Comparison of ENCODE assay signal across 12 mouse cellular contexts in the genomic region with DNA sequence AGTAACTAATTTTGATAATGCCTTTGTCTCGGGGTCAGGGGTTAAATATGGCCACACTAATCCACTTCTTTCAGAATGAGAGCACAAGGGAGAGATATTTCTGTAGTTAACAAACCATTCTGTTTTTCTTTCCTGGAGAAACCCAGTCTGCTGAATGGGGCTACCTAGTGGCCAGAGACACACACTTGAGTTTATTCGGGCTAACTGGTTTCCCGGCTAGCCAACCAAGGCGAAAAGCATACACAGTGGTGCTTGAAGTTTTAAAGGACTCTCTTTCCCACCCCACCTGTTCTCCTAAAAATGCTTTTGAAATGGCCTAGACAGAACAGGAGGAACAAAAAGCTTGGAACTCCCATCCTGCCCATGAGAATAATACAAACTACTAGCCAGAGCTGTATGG.
DNase-seq lines count a peak whose midpoint lies in the region; ATAC-seq and TF ChIP-seq lines count a peak whose summit lies in the region.
"Had no signal": no experiment of that assay in that cellular context is flagged by ENCODE, and none has a peak within 500 bp of the region (broad histone marks: within the 10 kb centered on the region; RNA-seq: fewer than 3 reads in every experiment).

No protein-coding gene starts in this region.

- H3K9me3 ChIP-seq in liver, embryonic 13.5 days (replicated peaks), result no peaks in the 10 kb centered on the region
- no peaks in the 10 kb centered on the region for H3K9me3 ChIP-seq in liver, embryonic 11.5 days (ENCODE audit: control insufficient read depth, low read length)
- H3K9me3 ChIP-seq in G1E (replicated peaks), result no peaks in the 10 kb centered on the region
- H3K9me3 ChIP-seq: embryonic facial prominence, embryonic 12.5 days; forebrain, embryonic 15.5 days had no signal

- no peak for ATAC-seq in liver, embryonic 13.5 days (ENCODE audit: low read depth)
- no peak for ATAC-seq in liver, embryonic 11.5 days (replicated peaks; ENCODE audit: low FRiP score)
- ATAC-seq in G1E (ENCODE audit: extremely low read depth, insufficient number of reproducible peaks, low FRiP score, poor library complexity, severe bottlenecking), result no peak
- ATAC-seq: forebrain, embryonic 15.5 days had no signal

- H3K4me3 ChIP-seq in liver, embryonic 13.5 days (replicated peaks), result no peak overlapping the region
- H3K4me3 ChIP-seq in liver, embryonic 11.5 days (ENCODE audit: low read depth, low read length), result no peak overlapping the region
- H3K4me3 ChIP-seq in G1E (ENCODE audit: low read depth, low read length), result no peak overlapping the region
- H3K4me3 ChIP-seq: embryonic facial prominence, embryonic 12.5 days; forebrain, embryonic 15.5 days had no signal

- no peaks in the 10 kb centered on the region for H3K4me1 ChIP-seq in liver, embryonic 13.5 days (replicated peaks)
- peaks cover 6% of the 10 kb centered on the region; the same call in 1 of the 2 replicates for H3K4me1 ChIP-seq in liver, embryonic 11.5 days (replicated peaks; ENCODE audit: control insufficient read depth, insufficient read depth, low read length)
- H3K4me1 ChIP-seq in G1E (ENCODE audit: insufficient read depth, low read depth, low read length), result peaks cover 33% of the 10 kb centered on the region

- H3K36me3 ChIP-seq in liver, embryonic 13.5 days, result no peaks in the 10 kb centered on the region
- H3K36me3 ChIP-seq in liver, embryonic 11.5 days (ENCODE audit: control insufficient read depth, insufficient read depth, low read length), result no peaks in the 10 kb centered on the region
- peaks cover 75% of the 10 kb centered on the region for H3K36me3 ChIP-seq in G1E (replicated peaks)
- H3K36me3 ChIP-seq: embryonic facial prominence, embryonic 12.5 days; forebrain, embryonic 15.5 days had no signal

- 74% methylated on average over 4 of the region's 4 CpGs for WGBS in liver, embryonic 13.5 days (ENCODE audit: insufficient replicate concordance)
- WGBS in liver, embryonic 11.5 days, result 63% methylated on average over 4 of the region's 4 CpGs

- no peak overlapping the region for H3K4me2 ChIP-seq in liver, embryonic 13.5 days
- H3K4me2 ChIP-seq in liver, embryonic 11.5 days, result no peak overlapping the region
- H3K4me2 ChIP-seq: embryonic facial prominence, embryonic 12.5 days; forebrain, embryonic 15.5 days had no signal

- H3K27me3 ChIP-seq in liver, embryonic 13.5 days, result peaks cover 5% of the 10 kb centered on the region; the same call in 1 of the 2 replicates
- no peaks in the 10 kb centered on the region; the same call in none of the 2 replicates for H3K27me3 ChIP-seq in liver, embryonic 11.5 days (replicated peaks; ENCODE audit: control insufficient read depth, insufficient read depth, low read length)
- H3K27me3 ChIP-seq in G1E (ENCODE audit: insufficient read depth, low read length), result no peaks in the 10 kb centered on the region; the same call in 1 of the 2 replicates

- no peak; the same call in 1 of the 2 replicates for TF ChIP-seq CTCF in G1E (IDR thresholded peaks at IDR 0.05; ENCODE audit: low read depth, low read length)

- peak; percentile 28 for DNase-seq in liver, embryonic 13.5 days
- DNase-seq in liver, embryonic 11.5 days (ENCODE audit: low spot score), result no peak
- DNase-seq in A20 (ENCODE audit: low read depth, low spot score) (peak; percentile 45), G1E (ENCODE audit: low spot score) (peak; percentile 25)
- peak; percentile 66 for DNase-seq in forelimb bud, embryonic 11.5 days (ENCODE audit: low read depth, low spot score)
- DNase-seq in cerebellum, postnatal 36 days, result no peak
- no peak for DNase-seq in natural killer cell, adult 2 months (ENCODE audit: low spot score in 2 of 2)
- DNase-seq: adrenal gland, postnatal 14 days; cerebellum, adult 11 months; heart, postnatal 36 days had no signal

- no peak overlapping the region for H3K9ac ChIP-seq in liver, embryonic 13.5 days
- H3K9ac ChIP-seq in liver, embryonic 11.5 days (ENCODE audit: low read depth, low read length), result no peak overlapping the region
- H3K9ac ChIP-seq: embryonic facial prominence, embryonic 12.5 days; forebrain, embryonic 15.5 days had no signal

- H3K27ac ChIP-seq in liver, embryonic 13.5 days, result no peak overlapping the region
- no peak overlapping the region for H3K27ac ChIP-seq in liver, embryonic 11.5 days (ENCODE audit: low read depth, low read length)
- H3K27ac ChIP-seq: embryonic facial prominence, embryonic 12.5 days; forebrain, embryonic 15.5 days had no signal

Comparison
In these comparisons a context has a peak if more than half of its experiments do, and no peak if none do; other contexts are left out.
1. DNase-seq: peak in liver, embryonic 13.5 days (single experiment), A20 (single experiment), G1E (single experiment) and forelimb bud, embryonic 11.5 days (single experiment); none in liver, embryonic 11.5 days (single experiment), cerebellum, postnatal 36 days (0 of 2) and natural killer cell, adult 2 months (0 of 2).